8 mouse cellular contexts compared by ENCODE assay signal in the genomic region with DNA sequence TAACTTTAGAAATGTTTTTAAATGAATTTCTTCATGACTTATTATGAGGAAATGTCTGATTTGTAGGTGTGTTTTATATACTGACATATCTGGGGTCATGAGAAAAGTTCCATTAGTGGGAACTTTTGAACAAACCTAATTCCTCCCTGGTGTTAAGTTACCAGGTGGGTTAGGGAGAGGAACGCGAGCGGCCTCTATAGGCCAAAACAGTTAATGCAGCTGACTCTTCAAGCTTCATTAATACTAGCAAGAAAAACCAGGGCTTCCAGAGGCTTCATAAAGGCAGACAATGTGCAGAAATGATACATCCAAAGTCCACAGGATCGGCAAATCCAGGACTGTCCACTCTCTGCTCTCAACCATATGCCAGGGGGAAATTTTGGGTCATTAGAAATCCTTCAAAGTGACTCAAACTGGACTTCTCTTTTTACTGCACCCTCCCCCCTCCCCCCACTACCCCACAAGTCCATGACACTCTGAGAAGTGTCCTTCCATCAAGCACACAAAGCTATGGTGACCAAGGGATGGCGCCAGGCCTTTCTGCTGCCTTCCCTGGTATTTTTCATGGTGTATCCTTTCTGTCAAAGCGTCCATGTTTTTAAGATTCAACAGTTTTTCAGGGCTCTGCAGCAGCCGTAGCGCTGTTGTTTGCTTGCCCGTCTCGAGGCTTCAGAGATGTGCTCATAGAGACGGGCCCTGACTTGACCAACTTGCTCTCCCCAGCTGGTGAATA.
DNase-seq lines count a peak whose midpoint lies in the region; ATAC-seq lines count a peak whose summit lies in the region.

No protein-coding gene starts in this region.

- H3K9me3 ChIP-seq in liver, embryonic 12.5 days (replicated peaks) = no peaks in the 10 kb centered on the region
- H3K9me3 ChIP-seq in embryonic facial prominence, embryonic 12.5 days = no peaks in the 10 kb centered on the region
- no peaks in the 10 kb centered on the region for H3K9me3 ChIP-seq in hindbrain, embryonic 13.5 days
- no peaks in the 10 kb centered on the region for H3K9me3 ChIP-seq in midbrain, embryonic 10.5 days (replicated peaks)

- no peak overlapping the region for H3K27ac ChIP-seq in liver, embryonic 12.5 days
- H3K27ac ChIP-seq in embryonic facial prominence, embryonic 12.5 days = no peak overlapping the region
- H3K27ac ChIP-seq in hindbrain, embryonic 13.5 days = peak overlapping the region; percentile 94
- H3K27ac ChIP-seq in midbrain, embryonic 10.5 days (replicated peaks) = no peak overlapping the region

- no peaks in the 10 kb centered on the region for H3K36me3 ChIP-seq in liver, embryonic 12.5 days
- no peaks in the 10 kb centered on the region for H3K36me3 ChIP-seq in embryonic facial prominence, embryonic 12.5 days
- no peaks in the 10 kb centered on the region for H3K36me3 ChIP-seq in hindbrain, embryonic 13.5 days
- no peaks in the 10 kb centered on the region for H3K36me3 ChIP-seq in midbrain, embryonic 10.5 days

- no peak for ATAC-seq in liver, embryonic 12.5 days
- ATAC-seq in embryonic facial prominence, embryonic 12.5 days (ENCODE audit: insufficient number of reproducible peaks, insufficient read depth, low FRiP score, low TSS enrichment) = no peak
- ATAC-seq in hindbrain, embryonic 13.5 days (ENCODE audit: low FRiP score) = no peak

- DNase-seq in liver = peak; percentile 51
- DNase-seq in adrenal gland, postnatal 25 days = peak; percentile 55
- peak; percentile 63 to 85 for DNase-seq in layer of hippocampus, postnatal 14 days (ENCODE audit: low spot score in 2 of 2)
- peak; percentile 62 for DNase-seq in midbrain, embryonic 10.5 days (ENCODE audit: low spot score)
- DNase-seq in telencephalon, adult 2 months (ENCODE audit: low read depth, low spot score) = peak; percentile 76

- H3K4me1 ChIP-seq in liver, embryonic 12.5 days = peaks cover 9% of the 10 kb centered on the region
- H3K4me1 ChIP-seq in embryonic facial prominence, embryonic 12.5 days = peaks cover 22% of the 10 kb centered on the region
- peaks cover 46% of the 10 kb centered on the region for H3K4me1 ChIP-seq in hindbrain, embryonic 13.5 days (replicated peaks)
- H3K4me1 ChIP-seq in midbrain, embryonic 10.5 days = peaks cover 36% of the 10 kb centered on the region

- no peak overlapping the region for H3K4me3 ChIP-seq in liver, embryonic 12.5 days
- no peak overlapping the region for H3K4me3 ChIP-seq in embryonic facial prominence, embryonic 12.5 days
- peak overlapping the region; percentile 47 for H3K4me3 ChIP-seq in hindbrain, embryonic 13.5 days
- peak overlapping the region; percentile 66 for H3K4me3 ChIP-seq in midbrain, embryonic 10.5 days

- H3K27me3 ChIP-seq in liver, embryonic 12.5 days (replicated peaks) = peaks cover 84% of the 10 kb centered on the region
- peaks cover 63% of the 10 kb centered on the region for H3K27me3 ChIP-seq in embryonic facial prominence, embryonic 12.5 days
- H3K27me3 ChIP-seq in hindbrain, embryonic 13.5 days = peaks cover 38% of the 10 kb centered on the region
- peaks cover 82% of the 10 kb centered on the region for H3K27me3 ChIP-seq in midbrain, embryonic 10.5 days (ENCODE audit: low read depth, poor library complexity, severe bottlenecking)

- H3K4me2 ChIP-seq in liver, embryonic 12.5 days = no peak overlapping the region
- H3K4me2 ChIP-seq in embryonic facial prominence, embryonic 12.5 days (replicated peaks) = peak overlapping the region; percentile 90; the same call in 1 of the 2 replicates
- H3K4me2 ChIP-seq in hindbrain, embryonic 13.5 days = peak overlapping the region; percentile 82

- 7% methylated on average over 11 of the region's 11 CpGs for WGBS in liver, embryonic 12.5 days (ENCODE audit: insufficient replicate concordance)
- WGBS in embryonic facial prominence, embryonic 12.5 days = 3% methylated on average over 11 of the region's 11 CpGs
- WGBS in hindbrain, embryonic 13.5 days = 4% methylated on average over 11 of the region's 11 CpGs
- WGBS in midbrain, embryonic 10.5 days = 3% methylated on average over 11 of the region's 11 CpGs

- H3K9ac ChIP-seq in liver, embryonic 12.5 days = no peak overlapping the region
- no peak overlapping the region for H3K9ac ChIP-seq in embryonic facial prominence, embryonic 12.5 days
- peak overlapping the region; percentile 79 for H3K9ac ChIP-seq in hindbrain, embryonic 13.5 days

Comparison
In these comparisons a context has a peak if more than half of its experiments do, and no peak if none do; other contexts are left out.
1. H3K4me3 ChIP-seq: peak in hindbrain, embryonic 13.5 days (single experiment) and midbrain, embryonic 10.5 days (single experiment); none in liver, embryonic 12.5 days (single experiment) and embryonic facial prominence, embryonic 12.5 days (single experiment).
2. Peak in every context shown above with its lines, with median percentiles within 50 percentile points of each other: DNase-seq.